37 mouse cellular contexts compared by ENCODE assay signal in the genomic region with DNA sequence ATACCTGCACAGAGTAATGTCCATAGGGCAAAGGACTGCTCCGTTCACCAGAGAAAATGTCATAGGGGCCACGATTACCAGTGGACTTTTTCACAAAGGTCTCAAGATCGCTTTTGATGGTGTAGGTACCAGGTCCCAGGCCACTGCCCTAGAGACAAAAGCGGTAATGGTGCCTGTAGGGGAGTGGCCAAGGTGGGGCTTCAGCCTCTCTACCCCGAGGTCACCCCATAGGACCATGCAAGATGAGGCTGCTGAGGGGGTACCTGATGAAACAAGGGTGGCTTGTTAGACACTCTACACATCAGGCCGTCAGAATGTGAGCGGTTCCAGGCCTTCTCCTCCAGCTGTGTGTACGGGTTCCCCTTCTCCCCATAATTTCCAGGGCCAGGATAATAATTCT. TPM values are rescaled to one million over a fixed set of nuclear protein-coding genes. Genes with fewer than 3 reads are reported as not detected.
A peak's percentile ranks its signal among the peaks of the same experiment; 100 is the strongest.
DNase-seq lines count a peak whose midpoint lies in the region; ATAC-seq and TF ChIP-seq lines count a peak whose summit lies in the region.
"Had no signal": no experiment of that assay in that cellular context is flagged by ENCODE, and none has a peak within 500 bp of the region (broad histone marks: within the 10 kb centered on the region; RNA-seq: fewer than 3 reads in every experiment).

No protein-coding gene starts in this region.

- no peak overlapping the region for H3K4me3 ChIP-seq in limb, embryonic 11.5 days (ENCODE audit: low read depth, low read length)
- no peak overlapping the region for H3K4me3 ChIP-seq in limb, embryonic 10.5 days
- peak overlapping the region; percentile 55 for H3K4me3 ChIP-seq in erythroblast, embryonic 14.5 days (replicated peaks)
- no peak overlapping the region for H3K4me3 ChIP-seq in liver, embryonic 14.5 days (ENCODE audit: insufficient read depth in 1 of 2, low read depth in 2 of 2, low read length in 2 of 2)
- H3K4me3 ChIP-seq: forebrain, embryonic 10.5 days; forebrain, embryonic 15.5 days; heart, embryonic 15.5 days; hindbrain, embryonic 15.5 days; kidney, embryonic 15.5 days; layer of hippocampus, adult 2 months; left cerebral cortex, adult 2 months; midbrain, embryonic 12.5 days; myocyte; neural tube, embryonic 12.5 days had no signal

- DNase-seq in limb, embryonic 11.5 days (ENCODE audit: low spot score) = no peak
- DNase-seq in limb, embryonic 10.5 days (ENCODE audit: low spot score) = no peak
- no peak for DNase-seq in liver, embryonic 14.5 days (ENCODE audit: low read depth in 3 of 3, low spot score in 3 of 3)
- DNase-seq in adrenal gland, postnatal 14 days = no peak
- DNase-seq in right cerebral cortex, postnatal 4 days = no peak
- DNase-seq in left cerebral cortex, adult 8-10 months (ENCODE audit: low spot score in 2 of 2) = no peak
- DNase-seq: B cell, adult 2 months; cerebellum, adult 11 months; cerebellum, adult 9-10 months; cerebellum, postnatal 36 days; gastrocnemius, postnatal 25 days; heart, adult 11 months; kidney, adult 18-20 months; left cerebral cortex, postnatal 4 days; lung, adult 18-20 months; lung, postnatal 4 days had no signal

- TF ChIP-seq CTCF in liver, embryonic 14.5 days (IDR thresholded peaks at IDR 0.05; ENCODE audit: low read depth) = no peak

- no peak for TF ChIP-seq EP300 in liver, embryonic 14.5 days (IDR thresholded peaks at IDR 0.05; ENCODE audit: low read depth)

- no peaks in the 10 kb centered on the region for H3K36me3 ChIP-seq in limb, embryonic 11.5 days (ENCODE audit: control insufficient read depth, insufficient read depth, low read length)
- H3K36me3 ChIP-seq in limb, embryonic 10.5 days = no peaks in the 10 kb centered on the region
- H3K36me3 ChIP-seq in erythroblast, embryonic 14.5 days (ENCODE audit: control insufficient read depth) = no peaks in the 10 kb centered on the region
- H3K36me3 ChIP-seq in liver, embryonic 14.5 days (replicated peaks; ENCODE audit: control insufficient read depth, insufficient read depth, low read depth) = no peaks in the 10 kb centered on the region
- H3K36me3 ChIP-seq: forebrain, embryonic 10.5 days; forebrain, embryonic 15.5 days; heart, embryonic 15.5 days; hindbrain, embryonic 15.5 days; kidney, embryonic 15.5 days; midbrain, embryonic 12.5 days; neural tube, embryonic 12.5 days had no signal

- no peaks in the 10 kb centered on the region for H3K27me3 ChIP-seq in limb, embryonic 11.5 days (ENCODE audit: control insufficient read depth, insufficient read depth, low read length)
- H3K27me3 ChIP-seq in limb, embryonic 10.5 days (ENCODE audit: low read depth, poor library complexity, severe bottlenecking) = peaks cover 17% of the 10 kb centered on the region
- H3K27me3 ChIP-seq in erythroblast, embryonic 14.5 days (ENCODE audit: control insufficient read depth) = peaks cover 32% of the 10 kb centered on the region
- peaks cover 5% of the 10 kb centered on the region for H3K27me3 ChIP-seq in liver, embryonic 14.5 days (ENCODE audit: control insufficient read depth, insufficient read depth, low read length)
- H3K27me3 ChIP-seq: forebrain, embryonic 15.5 days; hindbrain, embryonic 15.5 days; neural tube, embryonic 12.5 days; Patski had no signal

- H3K4me1 ChIP-seq in limb, embryonic 11.5 days (ENCODE audit: control insufficient read depth, insufficient read depth, low read length) = peaks cover 9% of the 10 kb centered on the region
- H3K4me1 ChIP-seq in limb, embryonic 10.5 days = peaks cover 20% of the 10 kb centered on the region
- H3K4me1 ChIP-seq in erythroblast, embryonic 14.5 days (ENCODE audit: control insufficient read depth) = peaks cover 54% of the 10 kb centered on the region
- peaks cover 20 to 22% of the 10 kb centered on the region in 2 experiments for H3K4me1 ChIP-seq in liver, embryonic 14.5 days (replicated peaks; ENCODE audit: control insufficient read depth in 2 of 2, insufficient read depth in 2 of 2, low read length in 1 of 2)

- H3K9ac ChIP-seq in limb, embryonic 11.5 days (ENCODE audit: low read length) = no peak overlapping the region
- no peak overlapping the region; the same call in 1 of the 2 replicates for H3K9ac ChIP-seq in liver, embryonic 14.5 days (replicated peaks)
- H3K9ac ChIP-seq: forebrain, embryonic 15.5 days; heart, embryonic 15.5 days; hindbrain, embryonic 15.5 days; kidney, embryonic 15.5 days; midbrain, embryonic 12.5 days; neural tube, embryonic 12.5 days had no signal

- H3K27ac ChIP-seq in limb, embryonic 11.5 days (replicated peaks; ENCODE audit: low read depth, low read length) = no peak overlapping the region
- H3K27ac ChIP-seq in limb, embryonic 10.5 days = no peak overlapping the region
- peak overlapping the region; percentile 5 for H3K27ac ChIP-seq in liver, embryonic 14.5 days
- H3K27ac ChIP-seq: forebrain, embryonic 15.5 days; heart, embryonic 15.5 days; hindbrain, embryonic 15.5 days; kidney, embryonic 15.5 days; layer of hippocampus, adult 2 months; left cerebral cortex, adult 2 months; midbrain, embryonic 12.5 days; neural tube, embryonic 12.5 days had no signal

- H3K9me3 ChIP-seq in limb, embryonic 11.5 days (ENCODE audit: control insufficient read depth, low read length) = no peaks in the 10 kb centered on the region
- H3K9me3 ChIP-seq in limb, embryonic 10.5 days (replicated peaks) = no peaks in the 10 kb centered on the region
- H3K9me3 ChIP-seq in erythroblast, embryonic 14.5 days (ENCODE audit: control insufficient read depth, low read length) = peaks cover 11% of the 10 kb centered on the region; the same call in 1 of the 2 replicates
- H3K9me3 ChIP-seq in liver, embryonic 14.5 days (ENCODE audit: control insufficient read depth, low read length) = no peaks in the 10 kb centered on the region
- H3K9me3 ChIP-seq: forebrain, embryonic 10.5 days; forebrain, embryonic 15.5 days; heart, embryonic 15.5 days; hindbrain, embryonic 15.5 days; kidney, embryonic 15.5 days; midbrain, embryonic 12.5 days; neural tube, embryonic 12.5 days had no signal

- no peak overlapping the region for H3K4me2 ChIP-seq in limb, embryonic 11.5 days (ENCODE audit: low read depth, severe bottlenecking)
- no peak overlapping the region for H3K4me2 ChIP-seq in liver, embryonic 14.5 days (ENCODE audit: low read depth)
- H3K4me2 ChIP-seq: forebrain, embryonic 15.5 days; heart, embryonic 15.5 days; hindbrain, embryonic 15.5 days; kidney, embryonic 15.5 days; midbrain, embryonic 12.5 days; neural tube, embryonic 12.5 days had no signal

- 80% methylated on average over 8 of the region's 8 CpGs for WGBS in limb, embryonic 11.5 days
- WGBS in limb, embryonic 10.5 days = 81% methylated on average over 8 of the region's 8 CpGs
- 69% methylated on average over 8 of the region's 8 CpGs for WGBS in liver, embryonic 14.5 days (ENCODE audit: insufficient replicate concordance)

- ATAC-seq in limb, embryonic 11.5 days (ENCODE audit: insufficient number of reproducible peaks, low FRiP score, low TSS enrichment, low read depth) = peak; percentile 35; the same call in 1 of the 2 replicates
- peak; percentile 11; the same call in 1 of the 2 replicates for ATAC-seq in liver, embryonic 14.5 days (ENCODE audit: insufficient read depth)
- ATAC-seq: inflammation-experienced regulatory T-cells, adult 6 months; lung, postnatal 0 days; Patski had no signal

RNA-seq across cellular contexts. Expression of a gene that starts 3.9 kb away (rescaled TPM):
- 0.33 TPM in 1 of 2 replicates, not detected in the other for polyA plus RNA-seq in limb, embryonic 11.5 days (2014; fragmentation: Nextera tagmentation; extraction: Ambion mirVana)
- polyA plus RNA-seq in limb, embryonic 10.5 days (2016; fragmentation: Nextera tagmentation; extraction: Ambion mirVana) = 0.15 TPM in 2 replicates
- not detected in 2 replicates for polyA plus RNA-seq in erythroblast, embryonic 14.5 days (2012)
- 0.10 TPM in 1 of 2 replicates, not detected in the other for polyA plus RNA-seq in liver, embryonic 14.5 days (2012; rRNA removed)
- not detected in 2 replicates for polyA plus RNA-seq in liver, embryonic 14.5 days (2014; fragmentation: Nextera tagmentation; extraction: Ambion mirVana)
- not detected in 2 replicates for total RNA-seq in adrenal gland, postnatal 14 days (2021)
- total RNA-seq in left cerebral cortex, adult 8-10 months (2022) = not detected
- total RNA-seq: adrenal gland, postnatal 10 days; gastrocnemius, adult 18-20 months; gastrocnemius, postnatal 25 days; hematopoietic stem cell, adult 5-6 weeks; layer of hippocampus, postnatal 14 days; midbrain, postnatal 0 days had no signal
- polyA plus RNA-seq: forebrain, embryonic 10.5 days; forebrain, embryonic 15.5 days; heart, embryonic 15.5 days; hindbrain, embryonic 15.5 days; kidney, embryonic 15.5 days; lung, postnatal 0 days; midbrain, postnatal 0 days; myocyte; Patski; small intestine, adult 2 months; stomach, embryonic 14.5 days had no signal

RNA-seq across cellular contexts. Expression of a gene that starts 9.1 kb away (rescaled TPM):
- polyA plus RNA-seq in limb, embryonic 11.5 days (2014; fragmentation: Nextera tagmentation; extraction: Ambion mirVana) = 0.07 and 0.24 TPM in 2 replicates
- 0.14 TPM in 1 of 2 replicates, not detected in the other for polyA plus RNA-seq in limb, embryonic 10.5 days (2016; fragmentation: Nextera tagmentation; extraction: Ambion mirVana)
- polyA plus RNA-seq in erythroblast, embryonic 14.5 days (2012) = not detected in 2 replicates
- 0.02 and 0.13 TPM in 2 replicates for polyA plus RNA-seq in liver, embryonic 14.5 days (2012; rRNA removed)
- 0.06 TPM in 1 of 2 replicates, not detected in the other for polyA plus RNA-seq in liver, embryonic 14.5 days (2014; fragmentation: Nextera tagmentation; extraction: Ambion mirVana)
- not detected in 2 replicates for total RNA-seq in adrenal gland, postnatal 14 days (2021)
- 1 to 10 TPM in 1 of 4 experiments, under 1 TPM in 3; 0.68 to 1.0 (median 0.82) TPM for total RNA-seq in left cerebral cortex, adult 8-10 months (2022)
- total RNA-seq: gastrocnemius, postnatal 25 days; hematopoietic stem cell, adult 5-6 weeks had no signal
- polyA plus RNA-seq: forebrain, embryonic 10.5 days; inflammation-experienced regulatory T-cells, adult 6 months had no signal

RNA-seq across cellular contexts. Expression of a gene that starts 37.8 kb away (rescaled TPM):
- 14.3 and 17.1 TPM in 2 replicates for polyA plus RNA-seq in limb, embryonic 11.5 days (2014; fragmentation: Nextera tagmentation; extraction: Ambion mirVana)
- polyA plus RNA-seq in limb, embryonic 10.5 days (2016; fragmentation: Nextera tagmentation; extraction: Ambion mirVana) = 18.8 and 20.2 TPM in 2 replicates
- 0.02 and 0.13 TPM in 2 replicates for polyA plus RNA-seq in erythroblast, embryonic 14.5 days (2012)
- 3.8 and 3.9 TPM in 2 replicates for polyA plus RNA-seq in liver, embryonic 14.5 days (2012; rRNA removed)
- 4.3 and 5.8 TPM in 2 replicates for polyA plus RNA-seq in liver, embryonic 14.5 days (2014; fragmentation: Nextera tagmentation; extraction: Ambion mirVana)
- 6.3 and 8.6 TPM in 2 replicates for total RNA-seq in adrenal gland, postnatal 14 days (2021)
- total RNA-seq in left cerebral cortex, adult 8-10 months (2022) = 1 to 10 TPM; 6.2 to 8.4 (median 7.7) TPM

RNA-seq across cellular contexts. Expression of a gene that starts 52.3 kb away (rescaled TPM):
- 23.6 and 25.9 TPM in 2 replicates for polyA plus RNA-seq in limb, embryonic 11.5 days (2014; fragmentation: Nextera tagmentation; extraction: Ambion mirVana)
- polyA plus RNA-seq in limb, embryonic 10.5 days (2016; fragmentation: Nextera tagmentation; extraction: Ambion mirVana) = 9.8 and 10.1 TPM in 2 replicates
- 0.74 and 0.81 TPM in 2 replicates for polyA plus RNA-seq in erythroblast, embryonic 14.5 days (2012)
- 52.8 and 53.2 TPM in 2 replicates for polyA plus RNA-seq in liver, embryonic 14.5 days (2012; rRNA removed)
- polyA plus RNA-seq in liver, embryonic 14.5 days (2014; fragmentation: Nextera tagmentation; extraction: Ambion mirVana) = 20.5 and 25.3 TPM in 2 replicates
- total RNA-seq in adrenal gland, postnatal 14 days (2021) = 48.8 and 110 TPM in 2 replicates
- total RNA-seq in left cerebral cortex, adult 8-10 months (2022) = 100 to 1,000 TPM in 2 of 4 experiments, 10 to 100 TPM in 2; 92.7 to 121 (median 102) TPM
